Mouse (Mus musculus) myocyte (in vitro differentiated cells): ENCODE results near the gene Dmrta1.

ENCODE experiments used
- CEBPB ChIP-seq: IDR thresholded peaks from 2 replicates; pipeline ENCODE4 v1.6.1; 2011; ENCODE audit warnings: mild to moderate bottlenecking, moderate library complexity; ENCODE audit not compliant: poor library complexity, insufficient read depth, severe bottlenecking
- E2F4 ChIP-seq: IDR thresholded peaks from one replicate; pipeline ENCODE4 v1.6.1; 2011; ENCODE audit warnings: mild to moderate bottlenecking, control low read depth, moderate library complexity; ENCODE audit not compliant: insufficient read depth
- MAX ChIP-seq: IDR thresholded peaks from one replicate; pipeline ENCODE4 v1.6.1; 2011; ENCODE audit warnings: low read depth, mild to moderate bottlenecking, control low read depth
- MYOD1 ChIP-seq, 3 experiments: IDR thresholded peaks; one replicate each; pipeline ENCODE4 v1.6.1; 2011; ENCODE audit warnings: control low read depth in 2 of 3, low read depth in 2 of 3, mild to moderate bottlenecking in 2 of 3, moderate library complexity in 1 of 3; ENCODE audit not compliant: insufficient read length in 2 of 3, control insufficient read depth in 1 of 3
- MYOG ChIP-seq, 3 experiments: IDR thresholded peaks; one replicate each; pipeline ENCODE4 v1.6.1; 2011; ENCODE audit warnings: control low read depth in 2 of 3, low read depth in 2 of 3, mild to moderate bottlenecking in 2 of 3; ENCODE audit not compliant: insufficient read length in 2 of 3, control insufficient read depth in 1 of 3, insufficient read depth in 1 of 3
- POLR2A ChIP-seq: IDR thresholded peaks from one replicate; pipeline ENCODE4 v1.6.1; 2011; ENCODE audit warnings: low read depth, mild to moderate bottlenecking, control low read depth, moderate library complexity; ENCODE audit not compliant: insufficient read length
- POLR2AphosphoS2 ChIP-seq: IDR thresholded peaks from one replicate; pipeline ENCODE4 v1.6.1; 2011; ENCODE audit warnings: low read depth, control low read depth; ENCODE audit not compliant: insufficient read length
- REST ChIP-seq: IDR thresholded peaks from one replicate; pipeline ENCODE4 v1.6.1; 2011; ENCODE audit warnings: mild to moderate bottlenecking, control low read depth, moderate library complexity; ENCODE audit not compliant: insufficient read depth, insufficient read length
- SRF ChIP-seq: IDR thresholded peaks from one replicate; pipeline ENCODE4 v1.6.1; 2011; ENCODE audit warnings: low read depth; ENCODE audit not compliant: control insufficient read depth, insufficient read length
- TCF12 ChIP-seq: IDR thresholded peaks from one replicate; pipeline ENCODE4 v1.6.1; 2011; ENCODE audit warnings: mild to moderate bottlenecking, control low read depth; ENCODE audit not compliant: poor library complexity, insufficient read depth, severe bottlenecking
- TCF3 ChIP-seq: IDR thresholded peaks from one replicate; pipeline ENCODE4 v1.6.1; 2011; ENCODE audit warnings: low read depth, control low read depth; ENCODE audit not compliant: insufficient read length
- USF1 ChIP-seq: IDR thresholded peaks from one replicate; pipeline ENCODE4 v1.6.1; 2011; ENCODE audit warnings: low read depth, mild to moderate bottlenecking, control low read depth, moderate library complexity

- TF ChIP-seq POLR2A (no peak), MAX (no peak), E2F4 (no peak), USF1 (no peak), MYOD1 (IDR thresholded peaks at IDR 0.05; ENCODE audit: control insufficient read depth in 1 of 3, insufficient read length in 2 of 3, low read depth in 2 of 3) (no peak), SRF (no peak), MYOG (IDR thresholded peaks at IDR 0.05; ENCODE audit: control insufficient read depth in 1 of 3, insufficient read depth in 1 of 3, insufficient read length in 2 of 3, low read depth in 2 of 3) (no peak), CEBPB (no peak), REST (no peak), POLR2AphosphoS2 (no peak), TCF3 (no peak), TCF12 (no peak)
Observed at GRCm38 (mm10) chr4:89692780-89693179, 13.5 kb downstream of the Dmrta1 start.
